ENCODE assay signal across 16 mouse cellular contexts in the genomic region with DNA sequence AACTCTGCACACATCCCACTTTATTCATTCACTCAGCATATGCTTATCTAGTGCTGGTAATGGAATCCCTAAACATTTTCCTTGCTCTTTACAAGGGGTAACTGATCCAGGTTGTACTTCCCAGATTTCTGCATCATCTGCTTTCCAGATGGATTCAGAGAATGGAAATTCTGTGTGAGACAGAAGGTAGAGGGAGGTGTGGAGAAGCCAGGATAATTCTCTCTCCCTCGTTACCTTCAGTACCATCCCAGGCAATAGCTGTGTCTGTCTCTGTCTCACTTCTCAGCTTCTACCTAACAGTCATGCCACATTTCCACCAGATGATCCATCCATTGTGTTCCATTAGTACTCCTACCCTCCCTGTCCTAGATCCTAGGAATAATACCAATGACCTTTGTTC.
"Had no signal": no experiment of that assay in that cellular context is flagged by ENCODE, and none has a peak within 500 bp of the region (broad histone marks: within the 10 kb centered on the region; RNA-seq: fewer than 3 reads in every experiment).

No protein-coding gene starts in this region.

- ATAC-seq: hindbrain, postnatal 0 days; intestine, embryonic 16.5 days had no signal

- DNase-seq: gastrocnemius, adult 2 months; gastrocnemius, postnatal 10 days; gastrocnemius, postnatal 25 days; heart, adult 18-20 months; heart, postnatal 14 days; heart, postnatal 36 days; kidney, adult 11 months; kidney, adult 2 months; kidney, adult 9 months; kidney, postnatal 14 days; kidney, postnatal 36 days; layer of hippocampus, postnatal 36 days; left cerebral cortex, postnatal 4 days; liver, embryonic 13.5 days had no signal
